Mouse (Mus musculus) kidney, adult 2 months (tissue): ENCODE measurements around the gene Gprc6a.

Source experiments
- CTCF ChIP-seq: fragments of 200-500 bp; conservative IDR thresholded peaks from 2 replicates; pipeline ENCODE4 v1.5.1; 2011; ENCODE audit warnings: low read depth, mild to moderate bottlenecking, control low read depth, low read length, moderate library complexity, mixed read lengths; ENCODE audit not compliant: insufficient read depth, insufficient read length
- POLR2A ChIP-seq: fragments of 200-500 bp; IDR thresholded peaks from one replicate; pipeline ENCODE4 v1.6.1; 2011; ENCODE audit warnings: low read depth, low read length, control low read depth

DNA sequence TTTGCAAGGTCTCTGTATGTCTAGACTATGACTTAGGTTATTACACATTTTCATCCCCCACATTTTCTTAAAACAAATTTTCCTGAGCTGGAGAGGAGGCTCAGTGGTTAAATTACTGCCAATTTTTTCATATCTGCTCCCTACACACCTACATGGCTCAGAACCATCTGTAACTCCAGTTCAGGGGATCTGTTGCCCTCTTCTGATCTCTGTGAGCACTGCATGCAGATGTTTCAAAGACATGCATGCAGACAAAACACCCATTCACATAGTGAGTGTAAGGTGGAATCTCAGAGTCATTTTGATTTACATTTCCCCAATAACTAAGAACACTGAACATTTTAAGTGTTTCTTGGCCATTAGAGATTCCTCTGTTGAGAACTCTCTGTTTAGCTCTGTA, 38.1 kb upstream of the Gprc6a start:
- 0 out of 2 replicates have a peak, but pooled peaks have one; percentile 11 for TF ChIP-seq CTCF
- no peak for TF ChIP-seq POLR2A
